Mouse (Mus musculus) kidney, adult 2 months (tissue): ENCODE measurements at regions not wholly inside any gene's neighbourhood (a gene's known extent, or its start where the extent isn't known, plus 50 kb on each side); places are given as distances from the start of the nearest gene placed in this dataset.

Source experiments
- CTCF ChIP-seq: fragments of 200-500 bp; conservative IDR thresholded peaks from 2 replicates; pipeline ENCODE4 v1.5.1; 2011; ENCODE audit warnings: low read depth, mild to moderate bottlenecking, control low read depth, low read length, moderate library complexity, mixed read lengths; ENCODE audit not compliant: insufficient read depth, insufficient read length
- POLR2A ChIP-seq: fragments of 200-500 bp; IDR thresholded peaks from one replicate; pipeline ENCODE4 v1.6.1; 2011; ENCODE audit warnings: low read depth, low read length, control low read depth

GRCm38 (mm10) chr13:84648056-84648455 is 426.0 kb downstream of the Tmem161b start:
- TF ChIP-seq CTCF, result no peak
- no peak for TF ChIP-seq POLR2A
